Mouse (Mus musculus) liver, embryonic 12.5 days (tissue): ENCODE measurements around the gene Phlda2. TPM values are rescaled to one million over a fixed set of nuclear protein-coding genes. Genes with fewer than 3 reads are reported as not detected.
A peak's percentile ranks its signal among the peaks of the same experiment; 100 is the strongest.
"Not testable (repeated sequence)": the region's sequence is repeated elsewhere in the genome, so short reads cannot be mapped to it uniquely, and the experiment has no call there.

Source experiments
- ATAC-seq: fragments of 200-750 bp; cut with Nextera tagmentation; 2 replicates; pipeline ENCODE4 v1.8.0; 2017; ENCODE audit warnings: moderate number of reproducible peaks, mild to moderate bottlenecking, moderate library complexity
- H3K27ac ChIP-seq: fragments of 300-500 bp; sonication (generic); 2 replicates; pipeline ENCODE4 v1.5.1; 2016; ENCODE audit warnings: mild to moderate bottlenecking
- H3K27me3 ChIP-seq: fragments of 300-500 bp; sonication (generic); replicated peaks from 2 replicates; pipeline ENCODE4 v1.6.1; 2016; ENCODE audit warnings: mild to moderate bottlenecking, moderate library complexity
- H3K36me3 ChIP-seq: fragments of 300-500 bp; sonication (generic); 2 replicates; pipeline ENCODE4 v1.6.1; 2016; ENCODE audit warnings: mild to moderate bottlenecking, moderate library complexity
- H3K4me1 ChIP-seq: fragments of 300-500 bp; sonication (generic); 2 replicates; pipeline ENCODE4 v1.6.1; 2016
- H3K4me2 ChIP-seq: fragments of 300-500 bp; sonication (generic); 2 replicates; pipeline ENCODE4 v1.6.1; 2016; ENCODE audit warnings: mild to moderate bottlenecking, moderate library complexity
- H3K4me3 ChIP-seq: fragments of 300-500 bp; sonication (generic); 2 replicates; pipeline ENCODE4 v1.5.1; 2016; ENCODE audit warnings: mild to moderate bottlenecking, moderate library complexity
- H3K9ac ChIP-seq: fragments of 300-500 bp; sonication (generic); 2 replicates; pipeline ENCODE4 v1.6.1; 2016; ENCODE audit warnings: mild to moderate bottlenecking, moderate library complexity
- H3K9me3 ChIP-seq: fragments of 300-500 bp; sonication (generic); replicated peaks from 2 replicates; pipeline ENCODE4 v1.6.1; 2016; ENCODE audit warnings: mild to moderate bottlenecking, moderate library complexity
- WGBS: fragments of 180-500 bp; shearing (Covaris S2); methylation state at CpG from one replicate; pipeline ENCODE4 v1.1.7; 2016; ENCODE audit not compliant: insufficient replicate concordance; 5-methylcytosine and 5-hydroxymethylcytosine counted together
- polyA plus RNA-seq: library from polyadenylated mRNA; unstranded; fragments of >200 nt; fragmentation: Nextera tagmentation; extraction: Ambion mirVana; gene quantifications from 2 replicates; pipeline ENCODE4 v1.2.1, GENCODE M21; 2016

The Phlda2 gene
- 18.1 and 18.5 TPM in 2 replicates for polyA plus RNA-seq

DNA sequence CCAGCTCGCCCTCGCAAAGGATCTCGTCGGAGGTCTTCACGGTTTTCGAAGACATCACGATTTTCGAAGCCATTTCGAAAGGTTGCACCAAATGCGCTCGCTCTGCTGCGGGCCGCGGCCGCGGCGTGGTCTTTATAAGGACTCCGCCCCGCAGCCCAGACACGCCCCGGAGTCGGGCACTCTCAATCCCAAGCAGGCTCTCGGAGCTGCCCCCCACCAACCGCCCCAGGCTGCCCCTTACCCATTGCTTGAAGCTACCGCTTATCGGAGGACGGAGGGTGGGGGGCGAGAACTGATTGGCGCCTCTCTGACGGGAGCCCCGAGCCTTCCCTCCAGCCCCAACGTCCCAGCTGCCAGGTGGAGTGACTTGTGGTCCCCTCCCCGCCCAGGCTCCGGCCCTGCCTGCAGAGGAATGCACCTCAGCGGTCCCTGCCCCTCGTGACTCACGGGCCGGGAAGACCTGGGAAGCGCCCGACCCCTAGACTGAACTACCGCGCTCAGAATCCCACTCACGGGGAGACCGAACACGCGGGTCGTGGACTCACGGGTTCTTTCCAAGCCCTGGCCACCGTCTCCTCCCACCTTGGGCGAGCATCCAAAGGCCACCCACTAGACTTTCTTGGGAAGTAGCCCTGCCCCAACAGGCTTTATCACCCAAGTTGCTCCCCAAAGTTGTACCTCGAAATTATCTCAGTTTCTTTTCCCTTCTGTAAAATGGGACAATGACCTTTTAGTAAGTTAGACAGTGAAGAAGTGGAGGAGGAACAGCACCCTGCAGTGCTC is at the start of gene Phlda2:
TSS of gene Phlda2 (minus strand) at position 733 of the 783 bp plus-strand sequence.
- H3K36me3 ChIP-seq = no peaks in the 10 kb centered on the region
- peak within 1 kb of the TSS; percentile 44 for H3K4me3 ChIP-seq
- peaks cover 17% of the 10 kb centered on the region; the same call in 1 of the 2 replicates for H3K4me1 ChIP-seq
- H3K9me3 ChIP-seq = no peaks in the 10 kb centered on the region
- ATAC-seq = no peak
- H3K27ac ChIP-seq = no peak within 1 kb of the TSS
- WGBS = 3% methylated on average over 51 of the region's 51 CpGs
- H3K4me2 ChIP-seq = peak within 1 kb of the TSS; percentile 62
- no peak within 1 kb of the TSS for H3K9ac ChIP-seq
- H3K27me3 ChIP-seq = peaks cover 88% of the 10 kb centered on the region

GRCm38 (mm10) chr7:143549588-143550220 is 46.8 kb upstream of the Phlda2 start:
- H3K27ac ChIP-seq = peak overlapping the region; percentile 93
- no peaks in the 10 kb centered on the region for H3K27me3 ChIP-seq
- peak overlapping the region; percentile 84 for H3K4me3 ChIP-seq
- H3K4me1 ChIP-seq = peaks cover 46% of the 10 kb centered on the region
- 0 out of 2 replicates have a peak, but pooled peaks have one; percentile 1 for ATAC-seq
- peak overlapping the region; percentile 76 for H3K9ac ChIP-seq
- 10% methylated on average over 2 of the region's 2 CpGs for WGBS
- peak overlapping the region; percentile 92 for H3K4me2 ChIP-seq
- no peaks in the 10 kb centered on the region for H3K9me3 ChIP-seq
- peaks cover 36% of the 10 kb centered on the region for H3K36me3 ChIP-seq

DNA sequence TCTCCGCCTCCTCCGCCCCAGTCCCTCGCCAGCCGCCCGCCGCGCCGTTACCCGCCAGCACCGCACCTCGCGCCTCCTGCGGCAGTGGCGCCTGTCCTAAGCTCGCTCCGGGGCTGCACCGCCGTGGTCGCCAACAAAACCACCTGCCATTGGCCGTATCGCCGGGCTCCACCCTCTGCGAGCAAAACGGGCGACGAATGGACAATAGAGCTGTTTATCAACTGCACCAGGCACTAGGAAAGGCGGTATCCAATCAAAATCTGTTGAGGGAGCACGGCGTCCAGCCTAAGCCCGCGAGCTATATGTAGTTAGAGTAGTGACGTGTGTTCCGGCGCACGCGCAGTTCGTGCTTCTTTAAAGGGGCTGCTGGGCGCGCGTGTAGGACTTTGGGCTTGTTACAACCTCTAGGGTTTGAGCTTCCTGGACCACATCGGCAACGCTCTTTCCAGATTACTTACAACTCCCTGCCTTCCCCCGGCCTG is 46.1 kb upstream of the Phlda2 start, which contains the start of gene Nap1l4:
TSS of gene Nap1l4 (minus strand) at position 131 of the 482 bp plus-strand sequence.
- Histone ChIP-seq H3K9ac (peak within 1 kb of the TSS; percentile 90), H3K9me3 (no peaks in the 10 kb centered on the region), H3K4me2 (peak within 1 kb of the TSS; percentile 92), H3K27me3 (no peaks in the 10 kb centered on the region), H3K4me1 (peaks cover 47% of the 10 kb centered on the region), H3K27ac (peak within 1 kb of the TSS; percentile 93), H3K36me3 (peaks cover 33% of the 10 kb centered on the region), H3K4me3 (peak within 1 kb of the TSS; percentile 84)
- ATAC-seq = peak; percentile 97
- under 1% methylated on average over 43 of the region's 43 CpGs for WGBS

GRCm38 (mm10) chr7:143548231-143548961 is 45.4 kb upstream of the Phlda2 start:
- Histone ChIP-seq H3K27ac (peak overlapping the region; percentile 93), H3K36me3 (peaks cover 32% of the 10 kb centered on the region), H3K4me1 (peaks cover 54% of the 10 kb centered on the region), H3K9me3 (no peaks in the 10 kb centered on the region), H3K9ac (peak overlapping the region; percentile 90), H3K4me3 (peak overlapping the region; percentile 84), H3K27me3 (no peaks in the 10 kb centered on the region), H3K4me2 (peak overlapping the region; percentile 92)
- peak; percentile 81 for ATAC-seq
- under 1% methylated on average over 63 of the region's 63 CpGs for WGBS

- Histone ChIP-seq H3K36me3 (peaks cover 37% of the 10 kb centered on the region), H3K9me3 (no peaks in the 10 kb centered on the region), H3K27ac (peak overlapping the region; percentile 2; the same call in 1 of the 2 replicates), H3K4me2 (peak overlapping the region; percentile 92), H3K27me3 (no peaks in the 10 kb centered on the region), H3K4me3 (no peak overlapping the region), H3K9ac (peak overlapping the region; percentile 39), H3K4me1 (peaks cover 68% of the 10 kb centered on the region)
- ATAC-seq = no peak
- 46% methylated on average over 2 of the region's 2 CpGs for WGBS
Measured at GRCm38 (mm10) chr7:143546554-143546953, 43.6 kb upstream of the Phlda2 start.

GRCm38 (mm10) chr7:143544368-143544767 is 41.4 kb upstream of the Phlda2 start:
- Histone ChIP-seq H3K9ac (no peak overlapping the region), H3K9me3 (no peaks in the 10 kb centered on the region), H3K4me3 (no peak overlapping the region), H3K36me3 (peaks cover 57% of the 10 kb centered on the region), H3K27me3 (no peaks in the 10 kb centered on the region), H3K4me2 (no peak overlapping the region), H3K4me1 (peaks cover 70% of the 10 kb centered on the region), H3K27ac (no peak overlapping the region)
- ATAC-seq = no peak
- WGBS = 80% methylated on average over 2 of the region's 2 CpGs

- H3K27ac ChIP-seq = no peak overlapping the region
- peaks cover 89% of the 10 kb centered on the region for H3K36me3 ChIP-seq
- WGBS = 39% methylated on average over 1 of the region's 1 CpGs
- no peaks in the 10 kb centered on the region for H3K27me3 ChIP-seq
- no peaks in the 10 kb centered on the region for H3K9me3 ChIP-seq
- peaks cover 70% of the 10 kb centered on the region for H3K4me1 ChIP-seq
- H3K4me3 ChIP-seq = no peak overlapping the region
- no peak for ATAC-seq
- H3K9ac ChIP-seq = no peak overlapping the region
- no peak overlapping the region for H3K4me2 ChIP-seq
Measured at GRCm38 (mm10) chr7:143538671-143539070, 35.7 kb upstream of the Phlda2 start.

DNA sequence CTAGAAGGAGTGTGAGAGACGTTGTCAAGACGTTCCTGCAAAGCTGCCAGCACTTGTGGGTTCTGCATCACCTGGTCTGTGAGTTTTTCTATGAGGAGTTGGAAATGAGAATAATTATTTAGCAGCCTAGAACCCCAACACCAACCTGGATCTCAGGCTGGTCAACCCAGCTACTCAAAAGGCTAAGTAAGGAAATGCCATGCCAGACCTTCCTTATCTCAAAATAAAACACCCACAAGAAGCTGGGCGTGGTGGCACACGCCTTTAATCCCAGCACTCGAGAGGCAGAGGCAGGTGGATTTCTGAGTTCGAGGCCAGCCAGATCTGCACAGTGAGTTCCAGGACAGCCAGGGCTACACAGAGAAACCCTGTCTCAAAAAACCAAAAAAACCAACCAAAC is 35.3 kb upstream of the Phlda2 start:
- peaks cover 70% of the 10 kb centered on the region for H3K4me1 ChIP-seq
- H3K27me3 ChIP-seq, H3K9me3 ChIP-seq, H3K4me3 ChIP-seq, H3K4me2 ChIP-seq, H3K9ac ChIP-seq: not testable (repeated sequence)
- H3K27ac ChIP-seq = peak overlapping the region; percentile 5; the same call in 1 of the 2 replicates
- WGBS = 53% methylated on average over 6 of the region's 6 CpGs
- peaks cover 94% of the 10 kb centered on the region for H3K36me3 ChIP-seq
- ATAC-seq = peak; percentile 19; the same call in 1 of the 2 replicates

DNA sequence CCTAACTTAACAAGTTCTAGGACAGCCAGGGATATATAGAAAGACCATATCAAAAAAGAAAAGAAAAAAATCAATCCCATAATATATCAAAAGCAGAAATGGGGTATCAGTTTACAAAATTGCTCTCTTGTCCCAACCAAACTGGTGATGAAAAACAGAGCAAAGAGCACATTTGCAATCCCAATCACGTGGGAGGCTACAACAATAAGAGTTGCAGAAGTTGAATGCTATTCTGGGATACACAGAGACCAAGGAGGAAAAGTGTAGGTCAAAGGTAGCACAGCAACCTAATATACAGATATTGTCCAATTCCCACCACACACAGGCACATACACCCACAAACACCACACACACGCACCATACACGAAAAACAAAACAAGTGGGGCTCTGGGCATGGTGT is 33.3 kb upstream of the Phlda2 start:
- no peaks in the 10 kb centered on the region for H3K27me3 ChIP-seq
- no peak overlapping the region for H3K4me2 ChIP-seq
- no peak for ATAC-seq
- no peaks in the 10 kb centered on the region for H3K9me3 ChIP-seq
- peaks cover 96% of the 10 kb centered on the region for H3K36me3 ChIP-seq
- no peak overlapping the region for H3K27ac ChIP-seq
- no peak overlapping the region for H3K4me3 ChIP-seq
- peaks cover 76% of the 10 kb centered on the region for H3K4me1 ChIP-seq
- H3K9ac ChIP-seq = no peak overlapping the region
- WGBS = 91% methylated on average over 3 of the region's 3 CpGs

DNA sequence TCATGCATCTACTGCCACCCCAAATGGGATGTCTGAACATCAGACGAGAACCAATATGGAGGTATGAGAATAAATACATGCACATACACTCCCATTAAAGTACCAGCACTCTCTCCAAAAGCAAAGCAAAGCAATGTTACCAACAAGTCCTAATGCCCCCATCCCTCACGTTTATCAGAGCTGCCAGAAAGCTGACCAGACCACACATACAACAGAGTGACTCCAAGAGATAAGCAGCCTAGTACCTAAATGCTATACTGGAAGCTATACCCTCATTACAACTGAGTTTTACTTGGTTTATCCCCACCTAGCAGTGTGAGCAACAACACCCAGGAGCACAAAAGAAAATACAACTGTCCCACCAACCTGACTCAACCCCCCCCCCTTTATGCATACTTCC is 30.3 kb upstream of the Phlda2 start:
- peaks cover 99% of the 10 kb centered on the region for H3K36me3 ChIP-seq

DNA sequence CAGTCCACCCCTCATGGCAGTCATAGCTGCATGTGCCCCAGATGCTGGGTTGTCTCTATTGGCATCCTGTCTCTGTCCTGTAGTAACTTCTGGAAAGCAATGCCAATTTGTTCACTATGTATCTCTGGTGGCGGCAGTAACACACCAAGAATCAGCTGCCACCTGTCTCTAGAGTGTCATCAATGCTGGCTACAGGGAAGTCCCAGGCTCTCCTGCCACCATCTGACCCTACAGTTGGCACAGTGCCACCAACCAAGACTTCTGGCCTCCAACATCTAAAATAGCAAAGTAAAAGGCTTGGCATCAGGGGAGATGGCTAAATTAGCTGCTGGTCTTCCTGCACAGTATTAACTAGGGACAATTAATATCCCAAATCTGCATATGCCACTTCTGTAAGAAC is 29.5 kb upstream of the Phlda2 start:
- no peaks in the 10 kb centered on the region for H3K27me3 ChIP-seq
- H3K36me3 ChIP-seq = peaks cover 99% of the 10 kb centered on the region
- no peak overlapping the region for H3K4me2 ChIP-seq
- no peak overlapping the region for H3K9ac ChIP-seq
- 73% methylated on average over 1 of the region's 1 CpGs for WGBS
- H3K4me3 ChIP-seq = no peak overlapping the region
- 0 out of 2 replicates have a peak overlapping the region, but pooled peaks have one; percentile 42 for H3K27ac ChIP-seq
- H3K4me1 ChIP-seq = peaks cover 44% of the 10 kb centered on the region
- H3K9me3 ChIP-seq = no peaks in the 10 kb centered on the region
- no peak for ATAC-seq

More for the DNA sequence above, 30.3 kb upstream of the Phlda2 start:
- H3K9ac ChIP-seq = no peak overlapping the region
- H3K27me3 ChIP-seq = no peaks in the 10 kb centered on the region
- no peak overlapping the region for H3K4me3 ChIP-seq
- WGBS = 25% methylated on average over 2 of the region's 2 CpGs
- H3K4me2 ChIP-seq = peak overlapping the region; percentile 36
- peaks cover 52% of the 10 kb centered on the region for H3K4me1 ChIP-seq
- no peaks in the 10 kb centered on the region for H3K9me3 ChIP-seq
- H3K27ac ChIP-seq = peak overlapping the region; percentile 87
- peak; percentile 96 for ATAC-seq
